Mouse (Mus musculus) ES-CJ7 (cell line): Measurements from ENCODE around the gene Pecam1.
"Not testable (repeated sequence)": the region's sequence is repeated elsewhere in the genome, so short reads cannot be mapped to it uniquely, and the experiment has no call there.

Experiments used
- DNase-seq: peaks from one replicate; pipeline ENCODE4 v3.0.0; 2011; ENCODE audit warnings: low read depth, low spot score

The Pecam1 gene

GRCm38 (mm10) chr11:106770195-106770974, 20.0 kb upstream of the Pecam1 start:
- DNase-seq, result no peak

- DNase-seq, result peak; percentile 50
These were observed 17.1 kb upstream of the Pecam1 start for GRCm38 (mm10) chr11:106767516-106767915.

- no peak for DNase-seq
These were observed 16.3 kb upstream of the Pecam1 start for GRCm38 (mm10) chr11:106766611-106767162.

GRCm38 (mm10) chr11:106762800-106763185, 12.4 kb upstream of the Pecam1 start:
- DNase-seq, result no peak

GRCm38 (mm10) chr11:106762139-106762799, 11.8 kb upstream of the Pecam1 start:
- peak; percentile 66 for DNase-seq

- no peak for DNase-seq
These were observed 10.1 kb upstream of the Pecam1 start for GRCm38 (mm10) chr11:106760511-106760910.

- no peak for DNase-seq
These were observed 8.6 kb upstream of the Pecam1 start for GRCm38 (mm10) chr11:106759028-106759427.

- no peak for DNase-seq
These were observed 5.2 kb upstream of the Pecam1 start for GRCm38 (mm10) chr11:106755583-106755982.

- DNase-seq, result no peak
These were observed 2.9 kb upstream of the Pecam1 start for GRCm38 (mm10) chr11:106753314-106753713.

GRCm38 (mm10) chr11:106752103-106752502, 1.7 kb upstream of the Pecam1 start:
- DNase-seq, result no peak

GRCm38 (mm10) chr11:106751039-106752018, 901 bp upstream of the Pecam1 start, which contains the start of gene Milr1:
Milr1 (plus strand) TSS chr11:106751226.
- no peak for DNase-seq

- not testable (repeated sequence) for DNase-seq
These were observed 789 bp downstream of the Pecam1 start for GRCm38 (mm10) chr11:106749557-106750120.

- DNase-seq, result no peak
These were observed 5.5 kb downstream of the Pecam1 start for GRCm38 (mm10) chr11:106744949-106745348.

GRCm38 (mm10) chr11:106742388-106742841, 8.0 kb downstream of the Pecam1 start:
- peak; percentile 50 for DNase-seq

GRCm38 (mm10) chr11:106741826-106742225, 8.6 kb downstream of the Pecam1 start:
- no peak for DNase-seq

GRCm38 (mm10) chr11:106741232-106741631, 9.2 kb downstream of the Pecam1 start:
- DNase-seq, result no peak

- not testable (repeated sequence) for DNase-seq
These were observed 9.7 kb downstream of the Pecam1 start for GRCm38 (mm10) chr11:106740724-106741123.

GRCm38 (mm10) chr11:106739116-106739515, 11.3 kb downstream of the Pecam1 start:
- no peak for DNase-seq

GRCm38 (mm10) chr11:106737178-106737621, 13.2 kb downstream of the Pecam1 start:
- no peak for DNase-seq

- DNase-seq, result no peak
These were observed 13.8 kb downstream of the Pecam1 start for GRCm38 (mm10) chr11:106736614-106737013.

GRCm38 (mm10) chr11:106730714-106731113, 19.7 kb downstream of the Pecam1 start:
- DNase-seq, result no peak
